Mouse (Mus musculus) lung, postnatal 0 days (tissue): ENCODE results near the gene Tprg.

Experiments
- CTCF ChIP-seq: IDR thresholded peaks from 2 replicates; pipeline ENCODE4 v1.5.1; 2016; ENCODE audit warnings: antibody characterized with exemption, mild to moderate bottlenecking
- EP300 ChIP-seq: IDR thresholded peaks from 2 replicates; pipeline ENCODE4 v1.6.1; 2016; ENCODE audit warnings: antibody characterized with exemption, mild to moderate bottlenecking, control low read depth

DNA sequence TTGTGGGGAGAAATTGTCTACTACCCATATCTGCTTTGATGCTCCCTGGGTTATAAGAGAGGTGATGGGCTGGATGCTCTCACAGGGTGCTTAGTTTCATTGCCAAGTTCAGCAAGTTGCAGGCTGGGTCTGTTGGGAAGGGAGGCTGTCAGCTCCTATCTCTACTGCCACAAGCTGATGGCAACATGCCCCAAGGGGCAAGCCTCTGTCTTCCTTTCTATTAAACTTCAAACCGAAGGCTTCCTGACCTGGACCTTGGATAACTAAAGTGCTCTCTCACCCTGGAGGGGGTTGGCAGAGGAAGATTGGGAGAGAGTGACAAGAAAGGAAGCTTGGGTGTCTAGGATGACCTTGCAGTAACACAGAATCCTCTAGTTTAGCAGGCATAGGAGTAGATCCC, 108.1 kb downstream of the Tprg start:
- TF ChIP-seq EP300, result no peak
- TF ChIP-seq CTCF, result no peak
